Mouse (Mus musculus) liver, embryonic 14.5 days (tissue): ENCODE data around the gene Otop3. TPM values are rescaled to one million over a fixed set of nuclear protein-coding genes. Genes with fewer than 3 reads are reported as not detected.
A peak's percentile ranks its signal among the peaks of the same experiment; 100 is the strongest.

Experiments used
- ATAC-seq: fragments of 200-750 bp; cut with Nextera tagmentation; 2 replicates; pipeline ENCODE4 v1.8.0; 2017; ENCODE audit warnings: moderate number of reproducible peaks, mild to moderate bottlenecking, moderate library complexity; ENCODE audit not compliant: insufficient read depth
- DNase-seq, 3 experiments: peaks; one replicate each; pipeline ENCODE4 v3.0.0-alpha.2; 2012 to 2013; ENCODE audit warnings: low read depth in 3 of 3, low spot score in 3 of 3
- H3K27ac ChIP-seq: fragments of 300-500 bp; sonication (generic); 2 replicates; pipeline ENCODE4 v1.5.1; 2014; ENCODE audit warnings: moderate library complexity, mild to moderate bottlenecking, control low read depth, inconsistent platforms
- H3K27me3 ChIP-seq: fragments of 300-500 bp; sonication (generic); 2 replicates; pipeline ENCODE4 v1.6.1; 2014; ENCODE audit warnings: mild to moderate bottlenecking, low read length, moderate library complexity; ENCODE audit not compliant: control insufficient read depth, insufficient read depth
- H3K36me3 ChIP-seq: fragments of 300-500 bp; sonication (generic); replicated peaks from 2 replicates; pipeline ENCODE4 v1.6.1; 2014; ENCODE audit warnings: low read depth; ENCODE audit not compliant: control insufficient read depth, insufficient read depth
- H3K4me1 ChIP-seq, 2 experiments: fragments of 200-500 bp in 1 of 2; fragments of 300-500 bp in 1 of 2; sonication (generic) in 1 of 2; replicated peaks; 2 replicates each; pipeline ENCODE4 v1.6.1; 2012 to 2014; ENCODE audit warnings: antibody characterized with exemption in 1 of 2, inconsistent platforms in 1 of 2, low read length in 1 of 2; ENCODE audit not compliant: control insufficient read depth in 2 of 2, insufficient read depth in 2 of 2
- H3K4me2 ChIP-seq: fragments of 300-500 bp; sonication (generic); 2 replicates; pipeline ENCODE4 v1.6.1; 2014; ENCODE audit warnings: low read depth, mild to moderate bottlenecking, control low read depth, moderate library complexity
- H3K4me3 ChIP-seq, 2 experiments: fragments of 200-500 bp in 1 of 2; fragments of 300-500 bp in 1 of 2; sonication (generic) in 1 of 2; 2 replicates each; pipeline ENCODE4 v1.5.1; 2012 to 2014; ENCODE audit warnings: low read depth in 2 of 2, low read length in 2 of 2, mild to moderate bottlenecking in 2 of 2, control low read depth in 1 of 2, inconsistent platforms in 1 of 2, moderate library complexity in 1 of 2; ENCODE audit not compliant: insufficient read depth in 1 of 2
- H3K9ac ChIP-seq: fragments of 300-500 bp; sonication (generic); replicated peaks from 2 replicates; pipeline ENCODE4 v1.6.1; 2014; ENCODE audit warnings: mild to moderate bottlenecking, control low read depth, moderate library complexity
- H3K9me3 ChIP-seq: fragments of 300-500 bp; sonication (generic); 2 replicates; pipeline ENCODE4 v1.6.1; 2016; ENCODE audit warnings: low read length, mixed read lengths; ENCODE audit not compliant: control insufficient read depth
- CTCF ChIP-seq: IDR thresholded peaks from 2 replicates; pipeline ENCODE4 v1.5.1; 2016; ENCODE audit warnings: antibody characterized with exemption, low read depth, control low read depth
- EP300 ChIP-seq: IDR thresholded peaks from 2 replicates; pipeline ENCODE4 v1.6.1; 2016; ENCODE audit warnings: antibody characterized with exemption, low read depth
- WGBS: fragments of 180-500 bp; shearing (Covaris S2); extraction: QIAGEN DNeasy Blood & Tissue Kit; methylation state at CpG from one replicate; pipeline ENCODE4 v1.1.7; 2014; ENCODE audit not compliant: insufficient replicate concordance; 5-methylcytosine and 5-hydroxymethylcytosine counted together
- polyA plus RNA-seq, 2 experiments: library from polyadenylated mRNA; depleted of rRNA in 1 of 2; stranded (reverse) in 1 of 2; unstranded in 1 of 2; fragments of >200 nt; fragmentation: Nextera tagmentation in 1 of 2; extraction: Ambion mirVana in 1 of 2; gene quantifications; 2 replicates each; pipeline versions ENCODE4 v1.2.1 to v1.2.3; 2012 to 2014

Gene Otop3
- polyA plus RNA-seq, 2 experiments = not detected

- ATAC-seq (no peak), DNase-seq (no peak)
- Histone ChIP-seq H3K36me3 (no peaks in the 10 kb centered on the region), H3K9ac (no peak overlapping the region), H3K4me1 (no peaks in the 10 kb centered on the region), H3K4me3 (no peak overlapping the region), H3K9me3 (no peaks in the 10 kb centered on the region), H3K4me2 (no peak overlapping the region), H3K27me3 (peaks cover 23% of the 10 kb centered on the region), H3K27ac (no peak overlapping the region)
- 49% methylated on average over 7 of the region's 7 CpGs for whole genome bisulfite sequencing
- TF ChIP-seq CTCF (no peak), EP300 (no peak)
These were observed 7.8 kb upstream of the Otop3 start for GRCm38 (mm10) chr11:115326730-115327129.

DNA sequence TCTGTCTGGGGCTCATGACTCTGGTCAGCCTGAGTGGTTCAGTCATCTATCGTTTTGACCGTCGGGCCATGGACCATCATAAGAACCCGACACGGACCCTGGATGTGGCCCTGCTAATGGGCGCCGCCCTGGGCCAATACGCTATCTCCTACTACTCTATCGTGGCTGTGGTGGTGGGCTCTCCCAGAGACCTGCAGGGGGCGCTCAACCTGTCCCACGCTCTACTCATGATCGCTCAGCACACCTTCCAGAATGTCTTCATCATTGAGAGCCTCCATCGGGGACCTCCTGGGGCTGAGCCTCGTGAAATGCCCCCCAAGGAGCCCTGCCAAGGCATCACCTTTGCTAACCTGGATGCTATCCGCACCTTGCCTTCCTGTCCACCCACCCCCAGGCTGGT is 5.2 kb upstream of the Otop3 start:
- peaks cover 12% of the 10 kb centered on the region for H3K27me3 ChIP-seq
- TF ChIP-seq CTCF (peak; percentile 56), EP300 (no peak)
- ATAC-seq (no peak), DNase-seq (no peak)
- H3K9ac ChIP-seq = no peak overlapping the region
- no peaks in the 10 kb centered on the region for H3K9me3 ChIP-seq
- no peak overlapping the region for H3K4me3 ChIP-seq
- H3K4me2 ChIP-seq = no peak overlapping the region
- WGBS = 56% methylated on average over 15 of the region's 15 CpGs
- H3K36me3 ChIP-seq = no peaks in the 10 kb centered on the region
- no peaks in the 10 kb centered on the region for H3K4me1 ChIP-seq
- H3K27ac ChIP-seq = no peak overlapping the region

- WGBS = 44% methylated on average over 12 of the region's 12 CpGs
- H3K4me3 ChIP-seq = no peak overlapping the region
- H3K4me2 ChIP-seq = no peak overlapping the region
- H3K27me3 ChIP-seq = peaks cover 31% of the 10 kb centered on the region
- DNase-seq = no peak
- H3K9me3 ChIP-seq = no peaks in the 10 kb centered on the region
- H3K4me1 ChIP-seq = no peaks in the 10 kb centered on the region
- TF ChIP-seq CTCF = no peak
- TF ChIP-seq EP300 = no peak
- no peak overlapping the region for H3K27ac ChIP-seq
- H3K36me3 ChIP-seq = no peaks in the 10 kb centered on the region
- H3K9ac ChIP-seq = no peak overlapping the region
- ATAC-seq = no peak
These were observed 692 bp downstream of the Otop3 start for GRCm38 (mm10) chr11:115335223-115335622.

GRCm38 (mm10) chr11:115336115-115336514 is 1.6 kb downstream of the Otop3 start:
- ATAC-seq (no peak), DNase-seq (no peak)
- Histone ChIP-seq H3K9me3 (no peaks in the 10 kb centered on the region), H3K4me2 (no peak overlapping the region), H3K4me3 (no peak overlapping the region), H3K36me3 (no peaks in the 10 kb centered on the region), H3K27ac (no peak overlapping the region), H3K9ac (no peak overlapping the region), H3K4me1 (no peaks in the 10 kb centered on the region), H3K27me3 (peaks cover 29% of the 10 kb centered on the region)
- 17% methylated on average over 6 of the region's 6 CpGs for WGBS
- TF ChIP-seq CTCF (no peak), EP300 (no peak)

- Histone ChIP-seq H3K4me2 (no peak overlapping the region), H3K9ac (no peak overlapping the region), H3K4me1 (no peaks in the 10 kb centered on the region), H3K27me3 (peaks cover 29% of the 10 kb centered on the region), H3K36me3 (no peaks in the 10 kb centered on the region), H3K27ac (no peak overlapping the region), H3K9me3 (no peaks in the 10 kb centered on the region), H3K4me3 (no peak overlapping the region)
- TF ChIP-seq EP300 (no peak), CTCF (no peak)
- 17% methylated on average over 3 of the region's 3 CpGs for WGBS
- DNase-seq = no peak
- no peak for ATAC-seq
These were observed 2.8 kb downstream of the Otop3 start for GRCm38 (mm10) chr11:115337350-115337749.

GRCm38 (mm10) chr11:115337826-115338225 is 3.3 kb downstream of the Otop3 start:
- 63% methylated on average over 1 of the region's 1 CpGs for WGBS
- no peak overlapping the region for H3K4me2 ChIP-seq
- TF ChIP-seq CTCF (no peak), EP300 (no peak)
- no peaks in the 10 kb centered on the region for H3K36me3 ChIP-seq
- peaks cover 29% of the 10 kb centered on the region for H3K27me3 ChIP-seq
- no peak overlapping the region for H3K27ac ChIP-seq
- DNase-seq (no peak), ATAC-seq (no peak)
- no peaks in the 10 kb centered on the region for H3K4me1 ChIP-seq
- no peak overlapping the region for H3K9ac ChIP-seq
- H3K4me3 ChIP-seq = no peak overlapping the region
- no peaks in the 10 kb centered on the region for H3K9me3 ChIP-seq
